Mouse (Mus musculus) kidney, adult 2 months (tissue): ENCODE results near the gene H2-Ke6.

Source experiments
- CTCF ChIP-seq: fragments of 200-500 bp; conservative IDR thresholded peaks from 2 replicates; pipeline ENCODE4 v1.5.1; 2011; ENCODE audit warnings: low read depth, mild to moderate bottlenecking, control low read depth, low read length, moderate library complexity, mixed read lengths; ENCODE audit not compliant: insufficient read depth, insufficient read length
- POLR2A ChIP-seq: fragments of 200-500 bp; IDR thresholded peaks from one replicate; pipeline ENCODE4 v1.6.1; 2011; ENCODE audit warnings: low read depth, low read length, control low read depth

DNA sequence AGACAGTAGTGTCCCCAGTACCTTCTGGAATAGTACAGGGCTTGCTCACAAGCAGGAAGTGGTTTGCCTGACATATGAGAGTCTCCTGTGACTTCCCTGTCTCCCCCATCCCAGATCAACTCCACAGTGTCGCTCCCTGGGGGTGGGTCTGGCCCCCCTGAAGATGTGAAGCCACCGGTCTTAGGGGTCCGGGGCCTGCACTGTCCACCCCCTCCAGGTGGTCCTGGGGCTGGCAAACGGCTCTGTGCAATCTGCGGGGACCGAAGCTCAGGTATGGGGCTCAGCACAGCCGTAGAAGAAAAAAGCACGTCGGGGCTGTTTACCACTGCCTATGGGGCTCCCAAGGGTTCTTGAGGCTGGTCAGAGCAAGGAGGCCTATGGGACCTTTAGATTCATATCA lies 5.6 kb upstream of the H2-Ke6 start:
- no peak for TF ChIP-seq CTCF
- TF ChIP-seq POLR2A = no peak
